Mouse (Mus musculus) naive thymus-derived CD4-positive, alpha-beta T cell, adult 2 months (primary cell): ENCODE data around the gene Abca2.

Source experiments
- DNase-seq: peaks from one replicate; pipeline ENCODE4 v3.0.0-alpha.2; 2011; ENCODE audit warnings: low read depth

Abca2 gene

GRCm38 (mm10) chr2:25425481-25425880 is 3.0 kb upstream of the Abca2 start:
- DNase-seq = no peak

- DNase-seq = peak; percentile 89
Observed at GRCm38 (mm10) chr2:25426721-25427191, 1.7 kb upstream of the Abca2 start.

GRCm38 (mm10) chr2:25427256-25427655 is 1.2 kb upstream of the Abca2 start:
- DNase-seq = no peak

GRCm38 (mm10) chr2:25429435-25430180 is 1.1 kb downstream of the Abca2 start:
- peak; percentile 36 for DNase-seq

GRCm38 (mm10) chr2:25430395-25431233 is 2.1 kb downstream of the Abca2 start:
- no peak for DNase-seq

- no peak for DNase-seq
Observed at GRCm38 (mm10) chr2:25431308-25431855, 2.9 kb downstream of the Abca2 start.

GRCm38 (mm10) chr2:25432326-25433098 is 4.0 kb downstream of the Abca2 start:
- DNase-seq = no peak

- no peak for DNase-seq
Observed at GRCm38 (mm10) chr2:25433101-25433500, 4.6 kb downstream of the Abca2 start.

- no peak for DNase-seq
Observed at GRCm38 (mm10) chr2:25434292-25434691, 5.8 kb downstream of the Abca2 start.

- DNase-seq = no peak
Observed at GRCm38 (mm10) chr2:25436286-25436820, 7.8 kb downstream of the Abca2 start.

- no peak for DNase-seq
Observed at GRCm38 (mm10) chr2:25441067-25441466, 12.6 kb downstream of the Abca2 start.

- no peak for DNase-seq
Observed at GRCm38 (mm10) chr2:25442682-25443081, 14.2 kb downstream of the Abca2 start.

- no peak for DNase-seq
Observed at GRCm38 (mm10) chr2:25450853-25451647, 22.5 kb downstream of the Abca2 start.

GRCm38 (mm10) chr2:25452951-25453350 is 24.4 kb downstream of the Abca2 start:
- DNase-seq = no peak

- DNase-seq = no peak
Observed at GRCm38 (mm10) chr2:25456205-25456953, 27.9 kb downstream of the Abca2 start, which contains the start of gene Clic3. Gene Clic3 (plus strand): TSS chr2:25456838.

GRCm38 (mm10) chr2:25457022-25457896 is 28.8 kb downstream of the Abca2 start:
- no peak for DNase-seq

- no peak for DNase-seq
Observed at GRCm38 (mm10) chr2:25458911-25459310, 30.4 kb downstream of the Abca2 start.

- DNase-seq = no peak
Observed at GRCm38 (mm10) chr2:25460135-25460534, 31.6 kb downstream of the Abca2 start.
